ENCODE assay signal across 27 mouse cellular contexts in genomic region chr11:76045367-76045766, GRCm38 (mm10). TPM values are rescaled to one million over a fixed set of nuclear protein-coding genes. Genes with fewer than 3 reads are reported as not detected.
A peak's percentile ranks its signal among the peaks of the same experiment; 100 is the strongest.
DNase-seq lines count a peak whose midpoint lies in the region; ATAC-seq lines count a peak whose summit lies in the region.
"Had no signal": no experiment of that assay in that cellular context is flagged by ENCODE, and none has a peak within 500 bp of the region (broad histone marks: within the 10 kb centered on the region; RNA-seq: fewer than 3 reads in every experiment).

No protein-coding gene starts in this region.

- intact Hi-C loops in heart, postnatal 25 days (cut with DNase I), result no loop called here

- no peak overlapping the region for H3K9ac ChIP-seq in limb, embryonic 15.5 days
- H3K9ac ChIP-seq in heart, embryonic 15.5 days, result no peak overlapping the region
- H3K9ac ChIP-seq in neural tube, embryonic 15.5 days (replicated peaks), result no peak overlapping the region
- H3K9ac ChIP-seq: limb, embryonic 13.5 days; liver, embryonic 14.5 days; lung, embryonic 15.5 days; stomach, embryonic 15.5 days had no signal

- peaks cover 26% of the 10 kb centered on the region for H3K36me3 ChIP-seq in limb, embryonic 15.5 days
- peaks cover 10% of the 10 kb centered on the region; the same call in 1 of the 2 replicates for H3K36me3 ChIP-seq in limb, embryonic 10.5 days
- H3K36me3 ChIP-seq in heart, embryonic 15.5 days, result no peaks in the 10 kb centered on the region
- H3K36me3 ChIP-seq in neural tube, embryonic 15.5 days, result peaks cover 28% of the 10 kb centered on the region
- H3K36me3 ChIP-seq: lung, embryonic 15.5 days had no signal

- DNase-seq in heart, adult 9 months (ENCODE audit: low spot score in 2 of 2), result peak; percentile 34 to 58
- no peak for DNase-seq in heart, postnatal 25 days (ENCODE audit: low spot score)
- DNase-seq in limb, embryonic 10.5 days (ENCODE audit: low spot score), result no peak
- peak; percentile 22 for DNase-seq in heart, postnatal 4 days
- DNase-seq: adrenal gland, adult 8-10 months; cerebellum, adult 18-20 months; cerebellum, postnatal 14 days; kidney, adult 18-20 months; kidney, postnatal 36 days; layer of hippocampus, postnatal 36 days; lung, postnatal 4 days; thymus, adult 18-20 months; thymus, postnatal 36 days had no signal

- WGBS in limb, embryonic 15.5 days, result 83% methylated on average over 6 of the region's 6 CpGs
- 89% methylated on average over 6 of the region's 6 CpGs for WGBS in limb, embryonic 10.5 days
- 67% methylated on average over 6 of the region's 6 CpGs for WGBS in heart, embryonic 15.5 days
- WGBS in neural tube, embryonic 15.5 days, result 83% methylated on average over 6 of the region's 6 CpGs

- peaks cover 19% of the 10 kb centered on the region for H3K4me1 ChIP-seq in limb, embryonic 15.5 days
- H3K4me1 ChIP-seq in limb, embryonic 10.5 days, result peaks cover 43% of the 10 kb centered on the region
- H3K4me1 ChIP-seq in heart, embryonic 15.5 days (replicated peaks), result peaks cover 20% of the 10 kb centered on the region
- peaks cover 12% of the 10 kb centered on the region; the same call in 1 of the 2 replicates for H3K4me1 ChIP-seq in neural tube, embryonic 15.5 days
- H3K4me1 ChIP-seq: stomach, embryonic 15.5 days had no signal

- H3K4me3 ChIP-seq in limb, embryonic 15.5 days, result no peak overlapping the region
- H3K4me3 ChIP-seq in limb, embryonic 10.5 days, result no peak overlapping the region
- no peak overlapping the region for H3K4me3 ChIP-seq in heart, embryonic 15.5 days
- no peak overlapping the region for H3K4me3 ChIP-seq in neural tube, embryonic 15.5 days (replicated peaks)
- H3K4me3 ChIP-seq: limb, embryonic 13.5 days; lung, embryonic 15.5 days; stomach, embryonic 15.5 days had no signal

- no peak for ATAC-seq in limb, embryonic 15.5 days (ENCODE audit: insufficient number of reproducible peaks, low FRiP score, low TSS enrichment, low read depth)
- ATAC-seq in heart, embryonic 15.5 days (replicated peaks; ENCODE audit: insufficient number of reproducible peaks, insufficient read depth, low FRiP score, low read depth), result no peak
- ATAC-seq in neural tube, embryonic 15.5 days (ENCODE audit: low FRiP score), result no peak
- ATAC-seq: activated CD4-positive, CD25-positive, alpha-beta regulatory T cell, adult 4 months; hindbrain, embryonic 16.5 days had no signal

- no peaks in the 10 kb centered on the region for H3K9me3 ChIP-seq in limb, embryonic 15.5 days
- H3K9me3 ChIP-seq in limb, embryonic 10.5 days (replicated peaks), result no peaks in the 10 kb centered on the region
- H3K9me3 ChIP-seq in heart, embryonic 15.5 days (replicated peaks), result no peaks in the 10 kb centered on the region
- H3K9me3 ChIP-seq in neural tube, embryonic 15.5 days (replicated peaks), result no peaks in the 10 kb centered on the region
- H3K9me3 ChIP-seq: limb, embryonic 13.5 days; lung, embryonic 15.5 days; stomach, embryonic 15.5 days had no signal

- no peaks in the 10 kb centered on the region for H3K27me3 ChIP-seq in limb, embryonic 15.5 days
- H3K27me3 ChIP-seq in limb, embryonic 10.5 days (ENCODE audit: low read depth, poor library complexity, severe bottlenecking), result no peaks in the 10 kb centered on the region
- H3K27me3 ChIP-seq in heart, embryonic 15.5 days, result no peaks in the 10 kb centered on the region
- H3K27me3 ChIP-seq in neural tube, embryonic 15.5 days (replicated peaks), result no peaks in the 10 kb centered on the region
- H3K27me3 ChIP-seq: limb, embryonic 13.5 days; lung, embryonic 15.5 days; stomach, embryonic 15.5 days had no signal

- no peak overlapping the region for H3K4me2 ChIP-seq in limb, embryonic 15.5 days
- no peak overlapping the region for H3K4me2 ChIP-seq in heart, embryonic 15.5 days
- no peak overlapping the region for H3K4me2 ChIP-seq in neural tube, embryonic 15.5 days
- H3K4me2 ChIP-seq: limb, embryonic 13.5 days; lung, embryonic 15.5 days; stomach, embryonic 15.5 days had no signal

- 0 out of 2 replicates have a peak overlapping the region, but pooled peaks have one; percentile 22 for H3K27ac ChIP-seq in limb, embryonic 15.5 days
- no peak overlapping the region for H3K27ac ChIP-seq in limb, embryonic 10.5 days
- H3K27ac ChIP-seq in heart, embryonic 15.5 days, result 0 out of 2 replicates have a peak overlapping the region, but pooled peaks have one; percentile 18
- no peak overlapping the region for H3K27ac ChIP-seq in neural tube, embryonic 15.5 days (replicated peaks)
- H3K27ac ChIP-seq: limb, embryonic 13.5 days; liver, embryonic 14.5 days; stomach, embryonic 15.5 days had no signal

RNA-seq across cellular contexts. Expression of gene Rflnb, which starts 17.8 kb away (rescaled TPM):
- 10 to 100 TPM; 42.5 to 51.7 TPM for total RNA-seq in heart, postnatal 25 days (2021)
- polyA plus RNA-seq in limb, embryonic 15.5 days (2015; fragmentation: Nextera tagmentation; extraction: Ambion mirVana), result 51.0 and 59.4 TPM in 2 replicates
- 25.6 and 35.4 TPM in 2 replicates for polyA plus RNA-seq in limb, embryonic 10.5 days (2016; fragmentation: Nextera tagmentation; extraction: Ambion mirVana)
- 12.7 and 17.0 TPM in 2 replicates for polyA plus RNA-seq in heart, embryonic 15.5 days (2015; fragmentation: Nextera tagmentation; extraction: Ambion mirVana)
- 10 to 100 TPM; 37.3 to 42.1 TPM for total RNA-seq in heart, postnatal 4 days (2021)
- polyA plus RNA-seq in neural tube, embryonic 15.5 days (2015; fragmentation: Nextera tagmentation; extraction: Ambion mirVana), result 12.6 and 19.1 TPM in 2 replicates

RNA-seq across cellular contexts. Expression of gene 1700016K19Rik, which starts 45.7 kb away (rescaled TPM):
- total RNA-seq in heart, postnatal 25 days (2021), result not detected
- polyA plus RNA-seq in limb, embryonic 15.5 days (2015; fragmentation: Nextera tagmentation; extraction: Ambion mirVana), result 0.84 and 1.1 TPM in 2 replicates
- 0.36 TPM in 1 of 2 replicates, not detected in the other for polyA plus RNA-seq in limb, embryonic 10.5 days (2016; fragmentation: Nextera tagmentation; extraction: Ambion mirVana)
- polyA plus RNA-seq in heart, embryonic 15.5 days (2015; fragmentation: Nextera tagmentation; extraction: Ambion mirVana), result 0.18 and 0.56 TPM in 2 replicates
- not detected for total RNA-seq in heart, postnatal 4 days (2021)
- polyA plus RNA-seq in neural tube, embryonic 15.5 days (2015; fragmentation: Nextera tagmentation; extraction: Ambion mirVana), result 2.9 and 3.3 TPM in 2 replicates
- total RNA-seq: adrenal gland, adult 8-10 months; gastrocnemius, adult 18-20 months; hematopoietic stem cell, adult 5-6 weeks; megakaryocyte-erythroid progenitor cell, adult 5-6 weeks; neutrophil, adult 5-6 weeks had no signal
- polyA plus RNA-seq: C2C12; liver, embryonic 14.5 days had no signal

Comparison
In these comparisons a context has a peak if more than half of its experiments do, and no peak if none do; other contexts are left out.
1. DNase-seq: peak in heart, adult 9 months (2 of 2) and heart, postnatal 4 days (single experiment); none in heart, postnatal 25 days (single experiment) and limb, embryonic 10.5 days (single experiment).
2. H3K27ac ChIP-seq: peak in limb, embryonic 15.5 days (single experiment) and heart, embryonic 15.5 days (single experiment); none in limb, embryonic 10.5 days (single experiment) and neural tube, embryonic 15.5 days (single experiment).